Mouse (Mus musculus) liver, embryonic 14.5 days (tissue): ENCODE measurements around the gene Lsm2.

Source experiments
- CTCF ChIP-seq: IDR thresholded peaks from 2 replicates; pipeline ENCODE4 v1.5.1; 2016; ENCODE audit warnings: antibody characterized with exemption, low read depth, control low read depth
- EP300 ChIP-seq: IDR thresholded peaks from 2 replicates; pipeline ENCODE4 v1.6.1; 2016; ENCODE audit warnings: antibody characterized with exemption, low read depth

- no peak for TF ChIP-seq CTCF
- TF ChIP-seq EP300, result no peak
Observed at GRCm38 (mm10) chr17:34946486-34947140, 35.0 kb upstream of the Lsm2 start.
